Mouse (Mus musculus): Measurements from ENCODE around the gene Jam3. TPM values are rescaled to one million over a fixed set of nuclear protein-coding genes. Genes with fewer than 3 reads are reported as not detected.

Gene Jam3
- polyA plus RNA-seq, 1 experiment from 2014 or later = 62.4 TPM

- no peaks in the 10 kb centered on the region for H3K9me3 ChIP-seq (ENCODE audit: control insufficient read depth, low read length)
- H3K4me2 ChIP-seq (ENCODE audit: low read length) = peak overlapping the region; percentile 57
- WGBS = 2% methylated on average over 7 of the region's 7 CpGs
- 0 out of 2 replicates have a peak, but pooled peaks cover 3% of the 10 kb centered on the region for H3K27me3 ChIP-seq (ENCODE audit: control insufficient read depth, insufficient read depth, low read length)
- H3K4me3 ChIP-seq (replicated peaks; ENCODE audit: low read depth, low read length) = peak overlapping the region; percentile 12; the same call in 1 of the 2 replicates
- peak overlapping the region; percentile 71 for H3K27ac ChIP-seq (replicated peaks; ENCODE audit: low read depth, low read length)
- H3K4me1 ChIP-seq (ENCODE audit: control insufficient read depth, insufficient read depth, low read length) = peaks cover 25% of the 10 kb centered on the region
- DNase-seq (peak; percentile 79), ATAC-seq (ENCODE audit: low FRiP score, low TSS enrichment) (peak; percentile 51)
- no peak overlapping the region; the same call in 1 of the 2 replicates for H3K9ac ChIP-seq (replicated peaks; ENCODE audit: low read length)
- H3K36me3 ChIP-seq (ENCODE audit: control insufficient read depth, insufficient read depth, low read length) = no peaks in the 10 kb centered on the region
Observed at GRCm38 (mm10) chr9:27191501-27191981, 36.3 kb upstream of the Jam3 start.

DNA sequence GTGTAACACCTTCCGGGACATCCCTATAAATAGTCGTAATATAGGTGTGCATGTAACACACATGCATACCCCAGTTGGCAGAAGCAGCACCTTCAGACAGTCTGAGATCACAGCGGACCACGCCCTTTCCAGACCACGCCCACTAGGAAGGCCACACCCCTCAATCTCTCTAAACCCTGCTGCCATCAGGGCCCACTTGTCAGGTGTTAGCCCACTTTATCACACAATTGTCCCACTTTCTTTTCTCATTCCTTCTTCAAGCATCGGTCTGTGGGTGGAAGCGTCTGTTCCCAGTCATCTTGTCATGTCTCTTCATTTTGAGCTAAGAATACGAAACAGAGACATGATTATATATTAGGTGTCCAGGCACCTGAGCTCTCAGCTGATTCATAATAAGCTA lies 35.2 kb upstream of the Jam3 start:
- H3K27ac ChIP-seq (replicated peaks; ENCODE audit: low read depth, low read length) = no peak overlapping the region
- no peak overlapping the region for H3K9ac ChIP-seq (replicated peaks; ENCODE audit: low read length)
- DNase-seq (no peak), ATAC-seq (ENCODE audit: low FRiP score, low TSS enrichment) (no peak)
- no peak overlapping the region for H3K4me3 ChIP-seq (replicated peaks; ENCODE audit: low read depth, low read length)
- 82% methylated on average over 8 of the region's 8 CpGs for WGBS
- H3K4me2 ChIP-seq (ENCODE audit: low read length) = no peak overlapping the region
- no peaks in the 10 kb centered on the region for H3K9me3 ChIP-seq (ENCODE audit: control insufficient read depth, low read length)
- 0 out of 2 replicates have a peak, but pooled peaks cover 3% of the 10 kb centered on the region for H3K27me3 ChIP-seq (ENCODE audit: control insufficient read depth, insufficient read depth, low read length)
- H3K4me1 ChIP-seq (ENCODE audit: control insufficient read depth, insufficient read depth, low read length) = peaks cover 25% of the 10 kb centered on the region
- no peaks in the 10 kb centered on the region for H3K36me3 ChIP-seq (ENCODE audit: control insufficient read depth, insufficient read depth, low read length)

GRCm38 (mm10) chr9:27189306-27189705 lies 34.1 kb upstream of the Jam3 start:
- Histone ChIP-seq H3K4me2 (ENCODE audit: low read length) (no peak overlapping the region), H3K36me3 (ENCODE audit: control insufficient read depth, insufficient read depth, low read length) (no peaks in the 10 kb centered on the region), H3K4me1 (ENCODE audit: control insufficient read depth, insufficient read depth, low read length) (peaks cover 25% of the 10 kb centered on the region), H3K27me3 (ENCODE audit: control insufficient read depth, insufficient read depth, low read length) (0 out of 2 replicates have a peak, but pooled peaks cover 3% of the 10 kb centered on the region), H3K9me3 (ENCODE audit: control insufficient read depth, low read length) (no peaks in the 10 kb centered on the region), H3K27ac (replicated peaks; ENCODE audit: low read depth, low read length) (no peak overlapping the region), H3K9ac (replicated peaks; ENCODE audit: low read length) (no peak overlapping the region), H3K4me3 (replicated peaks; ENCODE audit: low read depth, low read length) (no peak overlapping the region)
- DNase-seq = peak; percentile 11
- WGBS = 64% methylated on average over 2 of the region's 2 CpGs
- no peak for ATAC-seq (ENCODE audit: low FRiP score, low TSS enrichment)

- WGBS = 82% methylated on average over 7 of the region's 7 CpGs
- H3K4me1 ChIP-seq (ENCODE audit: control insufficient read depth, insufficient read depth, low read length) = peaks cover 25% of the 10 kb centered on the region
- H3K27me3 ChIP-seq (ENCODE audit: control insufficient read depth, insufficient read depth, low read length) = 0 out of 2 replicates have a peak, but pooled peaks cover 3% of the 10 kb centered on the region
- H3K4me3 ChIP-seq (replicated peaks; ENCODE audit: low read depth, low read length) = no peak overlapping the region
- H3K27ac ChIP-seq (replicated peaks; ENCODE audit: low read depth, low read length) = no peak overlapping the region
- H3K9ac ChIP-seq (replicated peaks; ENCODE audit: low read length) = no peak overlapping the region
- ATAC-seq (ENCODE audit: low FRiP score, low TSS enrichment) = no peak
- H3K9me3 ChIP-seq (ENCODE audit: control insufficient read depth, low read length) = no peaks in the 10 kb centered on the region
- no peak overlapping the region for H3K4me2 ChIP-seq (ENCODE audit: low read length)
- DNase-seq = no peak
- no peaks in the 10 kb centered on the region for H3K36me3 ChIP-seq (ENCODE audit: control insufficient read depth, insufficient read depth, low read length)
Observed at GRCm38 (mm10) chr9:27188677-27189241, 33.5 kb upstream of the Jam3 start.

- Histone ChIP-seq H3K4me3 (replicated peaks; ENCODE audit: low read depth, low read length) (no peak overlapping the region), H3K27me3 (ENCODE audit: control insufficient read depth, insufficient read depth, low read length) (0 out of 2 replicates have a peak, but pooled peaks cover 3% of the 10 kb centered on the region), H3K9me3 (ENCODE audit: control insufficient read depth, low read length) (no peaks in the 10 kb centered on the region), H3K9ac (replicated peaks; ENCODE audit: low read length) (no peak overlapping the region; the same call in 1 of the 2 replicates), H3K36me3 (ENCODE audit: control insufficient read depth, insufficient read depth, low read length) (no peaks in the 10 kb centered on the region), H3K4me2 (ENCODE audit: low read length) (no peak overlapping the region), H3K27ac (replicated peaks; ENCODE audit: low read depth, low read length) (no peak overlapping the region), H3K4me1 (ENCODE audit: control insufficient read depth, insufficient read depth, low read length) (no peaks in the 10 kb centered on the region; the same call in 1 of the 2 replicates)
- DNase-seq (peak; percentile 17), ATAC-seq (ENCODE audit: low FRiP score, low TSS enrichment) (no peak)
Observed at GRCm38 (mm10) chr9:27185820-27186219, 30.6 kb upstream of the Jam3 start.

DNA sequence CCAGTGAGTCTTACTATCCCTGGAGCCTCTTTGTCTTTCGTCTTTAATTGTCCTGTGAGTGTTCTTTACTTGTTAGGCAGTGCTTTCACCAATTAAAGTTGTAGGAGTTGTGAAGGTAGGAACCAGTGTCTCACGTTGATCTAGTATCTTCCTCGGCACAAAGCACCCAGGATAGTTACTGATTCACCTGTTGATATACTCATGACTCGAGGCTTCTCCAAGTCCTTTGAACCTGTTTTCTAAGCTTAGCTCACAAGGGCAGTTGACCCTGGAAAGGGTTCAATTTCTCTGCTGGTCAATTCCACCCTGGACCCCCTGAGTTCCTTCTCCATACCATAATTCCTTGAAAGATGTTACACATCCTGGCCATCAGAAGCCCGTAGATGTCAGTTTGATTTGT lies 26.9 kb upstream of the Jam3 start:
- Histone ChIP-seq H3K27me3 (ENCODE audit: control insufficient read depth, insufficient read depth, low read length) (no peaks in the 10 kb centered on the region), H3K36me3 (ENCODE audit: control insufficient read depth, insufficient read depth, low read length) (no peaks in the 10 kb centered on the region), H3K4me1 (ENCODE audit: control insufficient read depth, insufficient read depth, low read length) (no peaks in the 10 kb centered on the region), H3K9me3 (ENCODE audit: control insufficient read depth, low read length) (no peaks in the 10 kb centered on the region), H3K27ac (replicated peaks; ENCODE audit: low read depth, low read length) (no peak overlapping the region), H3K4me2 (ENCODE audit: low read length) (no peak overlapping the region), H3K9ac (replicated peaks; ENCODE audit: low read length) (no peak overlapping the region), H3K4me3 (replicated peaks; ENCODE audit: low read depth, low read length) (no peak overlapping the region)
- ATAC-seq (ENCODE audit: low FRiP score, low TSS enrichment) = no peak
- 85% methylated on average over 5 of the region's 5 CpGs for WGBS
- no peak for DNase-seq

- H3K4me2 ChIP-seq (ENCODE audit: low read length) = no peak overlapping the region
- ATAC-seq (ENCODE audit: low FRiP score, low TSS enrichment) = no peak
- no peak overlapping the region for H3K27ac ChIP-seq (replicated peaks; ENCODE audit: low read depth, low read length)
- H3K4me1 ChIP-seq (ENCODE audit: control insufficient read depth, insufficient read depth, low read length) = no peaks in the 10 kb centered on the region
- no peaks in the 10 kb centered on the region for H3K9me3 ChIP-seq (ENCODE audit: control insufficient read depth, low read length)
- no peak overlapping the region for H3K4me3 ChIP-seq (replicated peaks; ENCODE audit: low read depth, low read length)
- H3K9ac ChIP-seq (replicated peaks; ENCODE audit: low read length) = no peak overlapping the region
- H3K36me3 ChIP-seq (ENCODE audit: control insufficient read depth, insufficient read depth, low read length) = no peaks in the 10 kb centered on the region
- H3K27me3 ChIP-seq (ENCODE audit: control insufficient read depth, insufficient read depth, low read length) = no peaks in the 10 kb centered on the region
- 51% methylated on average over 3 of the region's 3 CpGs for WGBS
- no peak for DNase-seq
Observed at GRCm38 (mm10) chr9:27180492-27180891, 25.3 kb upstream of the Jam3 start.

DNA sequence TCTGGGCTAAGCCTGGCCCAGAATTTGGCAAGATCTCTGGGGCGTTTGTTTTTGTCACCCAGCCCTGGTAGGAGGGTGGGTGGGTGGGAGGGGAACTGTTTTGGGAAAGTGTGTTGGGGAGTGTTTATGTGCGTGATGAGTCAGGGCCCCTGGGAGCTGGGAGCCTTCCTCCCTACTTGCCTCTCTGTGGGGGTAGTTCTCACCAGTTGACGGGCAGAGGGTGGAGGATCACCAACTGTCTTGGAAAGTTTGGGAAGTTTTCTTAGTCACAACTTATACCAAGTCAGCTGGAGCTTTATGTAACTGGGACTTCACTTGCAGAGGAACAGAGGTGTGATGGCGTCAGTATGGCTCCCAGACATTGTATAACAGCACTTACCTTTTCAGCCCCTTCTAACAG lies 23.7 kb upstream of the Jam3 start:
- no peak overlapping the region for H3K4me2 ChIP-seq (ENCODE audit: low read length)
- ATAC-seq (ENCODE audit: low FRiP score, low TSS enrichment) = no peak
- WGBS = 70% methylated on average over 4 of the region's 4 CpGs
- DNase-seq = no peak
- H3K36me3 ChIP-seq (ENCODE audit: control insufficient read depth, insufficient read depth, low read length) = no peaks in the 10 kb centered on the region
- H3K9ac ChIP-seq (replicated peaks; ENCODE audit: low read length) = no peak overlapping the region
- H3K27me3 ChIP-seq (ENCODE audit: control insufficient read depth, insufficient read depth, low read length) = no peaks in the 10 kb centered on the region
- H3K27ac ChIP-seq (replicated peaks; ENCODE audit: low read depth, low read length) = no peak overlapping the region
- H3K4me3 ChIP-seq (replicated peaks; ENCODE audit: low read depth, low read length) = no peak overlapping the region
- H3K4me1 ChIP-seq (ENCODE audit: control insufficient read depth, insufficient read depth, low read length) = peaks cover 4% of the 10 kb centered on the region; the same call in 1 of the 2 replicates
- no peaks in the 10 kb centered on the region for H3K9me3 ChIP-seq (ENCODE audit: control insufficient read depth, low read length)

DNA sequence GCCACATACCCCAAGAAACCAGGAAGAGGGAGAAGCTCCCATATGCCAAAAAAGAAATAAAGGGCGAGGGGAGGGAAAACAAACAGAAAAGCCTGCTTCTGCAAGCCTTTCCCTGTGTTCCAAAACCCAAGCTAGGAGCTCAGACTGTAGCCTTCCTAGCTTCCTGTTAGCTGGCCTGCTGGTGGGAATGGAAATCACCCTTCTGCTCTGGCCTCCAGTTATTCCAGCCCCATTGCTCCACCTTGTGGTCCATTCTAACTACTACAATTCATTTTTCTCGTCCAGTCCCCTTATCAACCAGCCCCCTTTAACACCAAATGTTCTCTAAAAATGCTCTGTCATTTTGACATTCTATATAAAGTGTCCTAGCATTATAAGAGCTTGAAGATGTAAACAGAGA lies 20.9 kb upstream of the Jam3 start:
- no peak overlapping the region for H3K27ac ChIP-seq (replicated peaks; ENCODE audit: low read depth, low read length)
- DNase-seq (peak; percentile 90), ATAC-seq (ENCODE audit: low FRiP score, low TSS enrichment) (no peak; the same call in 1 of the 2 replicates)
- H3K9me3 ChIP-seq (ENCODE audit: control insufficient read depth, low read length) = no peaks in the 10 kb centered on the region
- 0% methylated on average over 2 of the region's 2 CpGs for WGBS
- no peak overlapping the region for H3K9ac ChIP-seq (replicated peaks; ENCODE audit: low read length)
- H3K27me3 ChIP-seq (ENCODE audit: control insufficient read depth, insufficient read depth, low read length) = no peaks in the 10 kb centered on the region
- no peak overlapping the region for H3K4me2 ChIP-seq (ENCODE audit: low read length)
- H3K4me1 ChIP-seq (ENCODE audit: control insufficient read depth, insufficient read depth, low read length) = peaks cover 6% of the 10 kb centered on the region; the same call in 1 of the 2 replicates
- no peak overlapping the region for H3K4me3 ChIP-seq (replicated peaks; ENCODE audit: low read depth, low read length)
- H3K36me3 ChIP-seq (ENCODE audit: control insufficient read depth, insufficient read depth, low read length) = no peaks in the 10 kb centered on the region

All from midbrain, embryonic 14.5 days (tissue).